Mouse (Mus musculus) neural tube, embryonic 12.5 days (tissue): ENCODE data around the gene Sart3. TPM values are rescaled to one million over a fixed set of nuclear protein-coding genes. Genes with fewer than 3 reads are reported as not detected.

Experiments
- ATAC-seq: fragments of 200-750 bp; cut with Nextera tagmentation; 2 replicates; pipeline ENCODE4 v1.8.0; 2017; ENCODE audit warnings: low read depth, mild to moderate bottlenecking, moderate TSS enrichment, moderate library complexity; ENCODE audit not compliant: low FRiP score
- H3K27ac ChIP-seq: fragments of 300-500 bp; sonication (generic); 2 replicates; pipeline ENCODE4 v1.5.1; 2016
- H3K27me3 ChIP-seq: fragments of 300-500 bp; sonication (generic); replicated peaks from 2 replicates; pipeline ENCODE4 v1.6.1; 2016; ENCODE audit warnings: mild to moderate bottlenecking
- H3K36me3 ChIP-seq: fragments of 300-500 bp; sonication (generic); 2 replicates; pipeline ENCODE4 v1.6.1; 2016; ENCODE audit warnings: mild to moderate bottlenecking
- H3K4me1 ChIP-seq: fragments of 300-500 bp; sonication (generic); 2 replicates; pipeline ENCODE4 v1.6.1; 2016
- H3K4me2 ChIP-seq: fragments of 300-500 bp; sonication (generic); replicated peaks from 2 replicates; pipeline ENCODE4 v1.6.1; 2016; ENCODE audit warnings: mild to moderate bottlenecking
- H3K4me3 ChIP-seq: fragments of 300-500 bp; sonication (generic); 2 replicates; pipeline ENCODE4 v1.5.1; 2016
- H3K9ac ChIP-seq: fragments of 300-500 bp; sonication (generic); 2 replicates; pipeline ENCODE4 v1.6.1; 2016; ENCODE audit warnings: mild to moderate bottlenecking
- H3K9me3 ChIP-seq: fragments of 300-500 bp; sonication (generic); 2 replicates; pipeline ENCODE4 v1.6.1; 2016; ENCODE audit warnings: mild to moderate bottlenecking
- WGBS: fragments of 180-500 bp; shearing (Covaris S2); methylation state at CpG from one replicate; pipeline ENCODE4 v1.1.7; 2016; 5-methylcytosine and 5-hydroxymethylcytosine counted together
- polyA plus RNA-seq: library from polyadenylated mRNA; unstranded; fragments of >200 nt; fragmentation: Nextera tagmentation; extraction: Ambion mirVana; gene quantifications from 2 replicates; pipeline ENCODE4 v1.2.1, GENCODE M21; 2016

The Sart3 gene
- polyA plus RNA-seq, 1 experiment from 2014 or later = 69.1 TPM

GRCm38 (mm10) chr5:113703803-113704585 lies 68.3 kb downstream of the Sart3 start:
- Histone ChIP-seq H3K27ac (no peak overlapping the region), H3K9me3 (no peaks in the 10 kb centered on the region), H3K4me2 (no peak overlapping the region), H3K9ac (no peak overlapping the region), H3K36me3 (no peaks in the 10 kb centered on the region), H3K27me3 (no peaks in the 10 kb centered on the region), H3K4me3 (no peak overlapping the region), H3K4me1 (peaks cover 10% of the 10 kb centered on the region; the same call in 1 of the 2 replicates)
- no peak for ATAC-seq
- WGBS = 40% methylated on average over 21 of the region's 21 CpGs

GRCm38 (mm10) chr5:113700388-113701023 lies 71.8 kb downstream of the Sart3 start:
- 77% methylated on average over 19 of the region's 19 CpGs for WGBS

GRCm38 (mm10) chr5:113694415-113694814 lies 77.9 kb downstream of the Sart3 start:
- Histone ChIP-seq H3K4me3 (no peak overlapping the region), H3K27ac (no peak overlapping the region), H3K9ac (no peak overlapping the region), H3K36me3 (no peaks in the 10 kb centered on the region), H3K4me2 (no peak overlapping the region), H3K4me1 (peaks cover 23% of the 10 kb centered on the region), H3K27me3 (no peaks in the 10 kb centered on the region), H3K9me3 (no peaks in the 10 kb centered on the region)
- ATAC-seq = no peak
- 24% methylated on average over 5 of the region's 5 CpGs for WGBS

More at GRCm38 (mm10) chr5:113700388-113701023, 71.8 kb downstream of the Sart3 start:
- ATAC-seq = no peak
- H3K27ac ChIP-seq = no peak overlapping the region
- no peak overlapping the region for H3K9ac ChIP-seq
- H3K4me1 ChIP-seq = peaks cover 10% of the 10 kb centered on the region; the same call in 1 of the 2 replicates
- H3K36me3 ChIP-seq = no peaks in the 10 kb centered on the region
- H3K4me2 ChIP-seq = no peak overlapping the region
- H3K9me3 ChIP-seq = no peaks in the 10 kb centered on the region
- H3K27me3 ChIP-seq = no peaks in the 10 kb centered on the region
- H3K4me3 ChIP-seq = no peak overlapping the region

DNA sequence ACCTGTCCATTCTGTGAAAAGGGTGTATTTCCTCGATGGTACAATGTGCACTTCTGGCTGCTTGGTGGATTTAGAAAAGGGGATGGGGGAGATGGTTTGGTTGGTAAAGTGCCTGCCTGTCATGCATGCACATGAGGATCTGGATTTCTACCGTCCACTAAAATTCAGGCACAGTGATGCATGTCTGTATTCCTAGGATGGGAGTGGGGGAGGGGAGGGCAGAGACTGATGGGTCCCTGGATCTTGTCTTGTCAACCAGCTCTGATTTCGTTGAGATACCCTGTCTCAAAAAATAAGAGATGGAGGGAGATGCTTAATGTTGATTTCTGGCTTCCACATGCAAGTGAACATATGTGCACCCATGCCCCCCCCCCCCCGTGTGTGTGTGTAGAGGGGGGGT lies 78.3 kb downstream of the Sart3 start:
- no peak overlapping the region for H3K9ac ChIP-seq
- no peak overlapping the region for H3K4me2 ChIP-seq
- H3K4me3 ChIP-seq = no peak overlapping the region
- peaks cover 23% of the 10 kb centered on the region for H3K4me1 ChIP-seq
- no peaks in the 10 kb centered on the region for H3K27me3 ChIP-seq
- WGBS = 56% methylated on average over 4 of the region's 4 CpGs
- no peaks in the 10 kb centered on the region for H3K9me3 ChIP-seq
- H3K27ac ChIP-seq = no peak overlapping the region
- ATAC-seq = no peak
- H3K36me3 ChIP-seq = no peaks in the 10 kb centered on the region

GRCm38 (mm10) chr5:113693196-113693755 lies 79.0 kb downstream of the Sart3 start:
- Histone ChIP-seq H3K27me3 (no peaks in the 10 kb centered on the region), H3K9ac (no peak overlapping the region), H3K4me1 (peaks cover 23% of the 10 kb centered on the region), H3K4me3 (no peak overlapping the region), H3K36me3 (no peaks in the 10 kb centered on the region), H3K27ac (no peak overlapping the region), H3K9me3 (no peaks in the 10 kb centered on the region), H3K4me2 (no peak overlapping the region)
- 94% methylated on average over 8 of the region's 8 CpGs for WGBS
- no peak for ATAC-seq

Other genes with a start within 250 kb of the Sart3 start
- gene Cmklr1, start 122.1 kb downstream of the Sart3 start, polyA plus RNA-seq = 2.2 and 2.3 TPM in 2 replicates
- gene 1700069L16Rik, start 47.7 kb downstream of the Sart3 start, polyA plus RNA-seq = not detected in 2 replicates
- 6.0 and 7.3 TPM in 2 replicates for gene Ficd, start 36.7 kb downstream of the Sart3 start, polyA plus RNA-seq
- gene Iscu, start 238 bp upstream of the Sart3 start, polyA plus RNA-seq = 101 and 105 TPM in 2 replicates
- gene Tmem119, start 28.0 kb upstream of the Sart3 start, polyA plus RNA-seq = 39.3 and 43.8 TPM in 2 replicates
- gene Selplg, start 60.1 kb upstream of the Sart3 start, polyA plus RNA-seq = 1.5 and 2.3 TPM in 2 replicates
- gene Coro1c, start 136.2 kb upstream of the Sart3 start, polyA plus RNA-seq = 259 and 292 TPM in 2 replicates
- 19.3 and 21.0 TPM in 2 replicates for gene Ssh1, start 221.4 kb upstream of the Sart3 start, polyA plus RNA-seq
- not detected in 2 replicates for gene Dao, start 231.2 kb upstream of the Sart3 start, polyA plus RNA-seq